Mouse (Mus musculus): ENCODE results near the gene Fgf9.
A peak's percentile ranks its signal among the peaks of the same experiment; 100 is the strongest.

Fgf9 gene

GRCm38 (mm10) chr14:58087326-58087725 is 17.0 kb downstream of the Fgf9 start:
- DNase-seq (ENCODE audit: low read depth, low spot score): peak; percentile 84

GRCm38 (mm10) chr14:58089486-58089885 is 19.1 kb downstream of the Fgf9 start:
- no peak for DNase-seq (ENCODE audit: low read depth, low spot score)

- DNase-seq (ENCODE audit: low read depth, low spot score): no peak
Measured at GRCm38 (mm10) chr14:58091321-58091720, 21.0 kb downstream of the Fgf9 start.

GRCm38 (mm10) chr14:58099599-58099998 is 29.3 kb downstream of the Fgf9 start:
- DNase-seq (ENCODE audit: low read depth, low spot score): no peak

- DNase-seq (ENCODE audit: low read depth, low spot score): peak; percentile 83
Measured at GRCm38 (mm10) chr14:58101298-58101697, 31.0 kb downstream of the Fgf9 start.

- DNase-seq (ENCODE audit: low read depth, low spot score): no peak
Measured at GRCm38 (mm10) chr14:58104266-58104665, 33.9 kb downstream of the Fgf9 start.

GRCm38 (mm10) chr14:58105596-58105995 is 35.2 kb downstream of the Fgf9 start:
- DNase-seq (ENCODE audit: low read depth, low spot score): no peak

GRCm38 (mm10) chr14:58109601-58110000 is 39.3 kb downstream of the Fgf9 start:
- DNase-seq (ENCODE audit: low read depth, low spot score): no peak

- DNase-seq (ENCODE audit: low read depth, low spot score): no peak
Measured at GRCm38 (mm10) chr14:58111562-58111961, 41.2 kb downstream of the Fgf9 start.

- DNase-seq (ENCODE audit: low read depth, low spot score): no peak
Measured at GRCm38 (mm10) chr14:58112341-58112740, 42.0 kb downstream of the Fgf9 start.

- no peak for DNase-seq (ENCODE audit: low read depth, low spot score)
Measured at GRCm38 (mm10) chr14:58113180-58113579, 42.8 kb downstream of the Fgf9 start.

GRCm38 (mm10) chr14:58114146-58114545 is 43.8 kb downstream of the Fgf9 start:
- DNase-seq (ENCODE audit: low read depth, low spot score): no peak

GRCm38 (mm10) chr14:58124625-58125024 is 54.3 kb downstream of the Fgf9 start:
- DNase-seq (ENCODE audit: low read depth, low spot score): no peak

GRCm38 (mm10) chr14:58126508-58126907 is 56.2 kb downstream of the Fgf9 start:
- DNase-seq (ENCODE audit: low read depth, low spot score): no peak

GRCm38 (mm10) chr14:58139506-58140055 is 69.2 kb downstream of the Fgf9 start:
- no peak for DNase-seq (ENCODE audit: low read depth, low spot score)

GRCm38 (mm10) chr14:58149637-58150470 is 79.5 kb downstream of the Fgf9 start:
- DNase-seq (ENCODE audit: low read depth, low spot score): peak; percentile 46

GRCm38 (mm10) chr14:58150471-58150855 is 80.1 kb downstream of the Fgf9 start:
- no peak for DNase-seq (ENCODE audit: low read depth, low spot score)

- no peak for DNase-seq (ENCODE audit: low read depth, low spot score)
Measured at GRCm38 (mm10) chr14:58152110-58152509, 81.8 kb downstream of the Fgf9 start.

- no peak for DNase-seq (ENCODE audit: low read depth, low spot score)
Measured at GRCm38 (mm10) chr14:58153470-58154416, 83.4 kb downstream of the Fgf9 start.

- DNase-seq (ENCODE audit: low read depth, low spot score): no peak
Measured at GRCm38 (mm10) chr14:58160624-58161023, 90.3 kb downstream of the Fgf9 start.

All from R1 (cell line).